Mouse (Mus musculus) lung, postnatal 0 days (tissue): Measurements from ENCODE around the gene Bud31. TPM values are rescaled to one million over a fixed set of nuclear protein-coding genes. Genes with fewer than 3 reads are reported as not detected.

Experiments
- ATAC-seq: fragments of 200-750 bp; cut with Nextera tagmentation; 2 replicates; pipeline ENCODE4 v1.8.0; 2017; ENCODE audit warnings: moderate library complexity
- DNase-seq: peaks from one replicate; pipeline ENCODE4 v3.0.0-alpha.2; 2016; ENCODE audit warnings: low spot score
- H3K27ac ChIP-seq: fragments of 300-500 bp; sonication (generic); 2 replicates; pipeline ENCODE4 v1.5.1; 2014; ENCODE audit warnings: antibody characterized with exemption, mild to moderate bottlenecking, low read length, mixed read lengths
- H3K27me3 ChIP-seq: fragments of 300-500 bp; sonication (generic); replicated peaks from 2 replicates; pipeline ENCODE4 v1.6.1; 2014; ENCODE audit warnings: low read length, mixed read lengths; ENCODE audit not compliant: insufficient read depth
- H3K36me3 ChIP-seq: fragments of 300-500 bp; sonication (generic); 2 replicates; pipeline ENCODE4 v1.6.1; 2014; ENCODE audit warnings: low read length, mixed read lengths; ENCODE audit not compliant: insufficient read depth
- H3K4me1 ChIP-seq: fragments of 300-500 bp; sonication (generic); 2 replicates; pipeline ENCODE4 v1.6.1; 2014; ENCODE audit warnings: antibody characterized with exemption, low read depth, low read length, mixed read lengths; ENCODE audit not compliant: insufficient read depth
- H3K4me2 ChIP-seq: fragments of 300-500 bp; sonication (generic); replicated peaks from 2 replicates; pipeline ENCODE4 v1.6.1; 2014; ENCODE audit warnings: low read depth, mild to moderate bottlenecking, low read length, moderate library complexity, mixed read lengths
- H3K4me3 ChIP-seq: fragments of 300-500 bp; sonication (generic); 2 replicates; pipeline ENCODE4 v1.5.1; 2014; ENCODE audit warnings: low read depth, low read length
- H3K9ac ChIP-seq: fragments of 300-500 bp; sonication (generic); replicated peaks from 2 replicates; pipeline ENCODE4 v1.6.1; 2014; ENCODE audit warnings: low read depth, mild to moderate bottlenecking
- H3K9me3 ChIP-seq: fragments of 300-500 bp; sonication (generic); 2 replicates; pipeline ENCODE4 v1.6.1; 2016; ENCODE audit warnings: low read length, mixed read lengths
- CTCF ChIP-seq: IDR thresholded peaks from 2 replicates; pipeline ENCODE4 v1.5.1; 2016; ENCODE audit warnings: antibody characterized with exemption, mild to moderate bottlenecking
- EP300 ChIP-seq: IDR thresholded peaks from 2 replicates; pipeline ENCODE4 v1.6.1; 2016; ENCODE audit warnings: antibody characterized with exemption, mild to moderate bottlenecking, control low read depth
- WGBS: fragments of 180-500 bp; shearing (Covaris S2); extraction: QIAGEN DNeasy Blood & Tissue Kit; methylation state at CpG from one replicate; pipeline ENCODE4 v1.1.7; 2014; 5-methylcytosine and 5-hydroxymethylcytosine counted together
- polyA plus RNA-seq: library from polyadenylated mRNA; unstranded; fragments of >200 nt; fragmentation: Nextera tagmentation; extraction: Ambion mirVana; gene quantifications from 2 replicates; pipeline ENCODE4 v1.2.1, GENCODE M21; 2015

Gene Bud31
- polyA plus RNA-seq, 1 experiment from 2014 or later, result 152 TPM

DNA sequence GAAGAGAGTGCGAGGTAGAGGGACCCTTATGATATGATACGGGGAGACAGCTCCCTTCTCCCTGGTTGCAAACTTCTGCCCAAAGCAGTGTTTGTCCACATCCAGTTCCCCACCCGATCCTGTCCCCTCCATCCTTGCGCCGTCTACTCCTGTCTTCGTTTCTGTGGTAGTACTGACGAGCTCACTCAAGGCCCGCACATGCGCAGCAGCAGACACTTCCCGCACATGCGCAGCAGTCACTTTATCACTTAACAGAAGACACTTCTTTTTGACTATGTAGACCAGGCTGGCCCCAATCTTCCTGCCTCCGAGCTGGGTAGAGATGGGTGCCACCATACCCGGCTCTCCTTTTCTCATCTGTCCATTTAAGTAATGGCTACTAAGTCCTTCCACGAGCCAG is 21.2 kb downstream of the Bud31 start:
- Histone ChIP-seq H3K4me2 (no peak overlapping the region), H3K9me3 (no peaks in the 10 kb centered on the region), H3K36me3 (peaks cover 27% of the 10 kb centered on the region; the same call in 1 of the 2 replicates), H3K9ac (no peak overlapping the region), H3K27me3 (no peaks in the 10 kb centered on the region), H3K27ac (no peak overlapping the region), H3K4me1 (no peaks in the 10 kb centered on the region; the same call in none of the 2 replicates), H3K4me3 (no peak overlapping the region)
- TF ChIP-seq EP300, result no peak
- TF ChIP-seq CTCF, result no peak
- whole genome bisulfite sequencing, result 92% methylated on average over 14 of the region's 14 CpGs
- ATAC-seq (no peak), DNase-seq (no peak)

DNA sequence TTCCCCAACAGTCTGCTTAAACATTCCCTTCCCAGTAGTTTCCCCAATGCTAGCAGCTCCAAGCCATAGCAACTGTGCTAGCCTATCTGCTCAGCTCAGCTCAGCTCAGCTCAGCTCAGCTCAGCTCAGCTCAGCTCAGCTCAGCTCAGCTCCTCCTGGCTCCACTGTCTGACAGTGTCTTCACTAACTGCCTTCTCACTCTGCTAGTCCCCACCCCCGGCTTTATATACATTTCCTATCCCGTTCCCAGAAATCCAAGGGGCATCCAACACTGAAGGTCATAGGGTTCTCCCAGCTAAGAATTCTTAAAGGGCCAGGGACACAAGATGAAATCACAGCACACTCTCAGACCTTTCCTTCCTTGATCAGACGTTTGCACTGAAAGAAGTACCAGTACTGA is 24.5 kb downstream of the Bud31 start:
- 34% methylated on average over 3 of the region's 3 CpGs for WGBS
- H3K27me3 ChIP-seq, result no peaks in the 10 kb centered on the region
- H3K27ac ChIP-seq, result no peak overlapping the region
- no peaks in the 10 kb centered on the region for H3K9me3 ChIP-seq
- peaks cover 7% of the 10 kb centered on the region for H3K4me1 ChIP-seq
- no peak overlapping the region for H3K4me3 ChIP-seq
- H3K4me2 ChIP-seq, result no peak overlapping the region
- H3K9ac ChIP-seq, result no peak overlapping the region
- TF ChIP-seq CTCF (no peak), EP300 (no peak)
- peak; percentile 12 for DNase-seq
- peaks cover 8% of the 10 kb centered on the region; the same call in 1 of the 2 replicates for H3K36me3 ChIP-seq
- no peak for ATAC-seq

DNA sequence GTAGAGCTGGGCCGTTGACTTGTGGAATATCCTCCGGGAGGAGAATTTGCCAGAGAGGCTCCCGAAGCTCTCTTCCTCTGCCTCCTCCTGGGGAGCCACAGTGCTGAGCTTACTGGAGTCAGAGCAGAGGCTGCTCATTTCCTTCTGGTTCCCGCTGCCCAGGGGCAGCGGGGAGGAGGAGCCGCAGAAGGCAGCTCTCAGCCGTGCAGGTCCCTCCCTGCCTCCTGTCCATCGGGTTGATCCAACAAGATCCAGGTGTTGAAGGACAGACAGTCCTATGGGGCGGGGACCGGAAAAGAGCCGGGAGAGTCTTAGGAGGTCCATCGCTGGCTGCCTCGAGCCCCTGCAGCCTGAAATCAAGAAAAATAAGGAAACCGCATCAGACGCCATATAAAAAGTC is 25.0 kb downstream of the Bud31 start:
- no peaks in the 10 kb centered on the region for H3K27me3 ChIP-seq
- 80% methylated on average over 15 of the region's 15 CpGs for WGBS
- H3K4me3 ChIP-seq, result no peak overlapping the region
- H3K4me1 ChIP-seq, result peaks cover 7% of the 10 kb centered on the region
- DNase-seq (no peak), ATAC-seq (no peak)
- no peak overlapping the region for H3K9ac ChIP-seq
- TF ChIP-seq CTCF, result no peak
- TF ChIP-seq EP300, result no peak
- no peaks in the 10 kb centered on the region for H3K9me3 ChIP-seq
- no peak overlapping the region for H3K4me2 ChIP-seq
- H3K36me3 ChIP-seq, result peaks cover 4% of the 10 kb centered on the region; the same call in 1 of the 2 replicates
- H3K27ac ChIP-seq, result no peak overlapping the region

DNA sequence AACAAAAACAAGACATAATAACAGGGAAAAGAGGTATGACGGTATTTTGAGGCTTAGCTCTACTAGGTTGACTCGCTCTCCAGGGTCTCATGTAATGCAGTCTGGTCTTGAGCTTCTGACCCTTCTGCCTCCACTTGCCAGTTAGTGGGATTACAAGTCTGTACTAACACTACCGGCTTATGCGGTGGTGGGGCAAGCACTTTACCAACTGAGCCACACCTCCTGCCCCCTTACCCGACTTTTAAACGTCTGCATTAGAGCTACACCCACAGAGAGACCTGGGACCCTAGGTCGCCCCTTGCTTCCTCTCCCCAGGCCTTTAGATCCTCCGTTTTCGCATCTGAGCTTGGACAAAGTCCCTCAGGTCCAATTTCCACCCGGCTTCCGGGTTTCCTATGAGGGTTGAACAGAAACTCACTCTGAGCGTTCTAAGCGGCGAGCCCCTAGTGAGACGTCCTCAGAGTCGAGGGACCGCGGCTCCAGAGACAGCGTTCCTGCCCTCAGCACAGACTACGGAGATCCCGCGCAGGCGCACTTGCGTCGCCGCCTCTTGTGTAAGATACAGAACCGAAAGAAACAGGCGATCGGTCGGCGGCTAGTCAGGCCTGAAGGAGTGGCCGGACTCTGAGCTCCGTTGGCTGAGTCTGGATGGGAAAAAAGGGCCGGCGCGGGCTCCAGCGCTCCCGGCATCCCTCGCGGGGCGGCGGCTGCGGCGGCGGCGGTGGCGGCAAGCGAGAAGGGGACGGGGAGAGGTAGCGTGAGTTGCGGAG is 26.6 kb downstream of the Bud31 start, which contains the start of the genes Ptcd1 and Cpsf4:
Gene Ptcd1, minus strand, starts transcription at position 573 of the 770 bp plus-strand sequence.
Gene Cpsf4, plus strand, starts transcription at position 678 of the 770 bp plus-strand sequence.
- ATAC-seq (peak; percentile 97), DNase-seq (peak; percentile 99)
- Histone ChIP-seq H3K36me3 (peaks cover 12% of the 10 kb centered on the region; the same call in 1 of the 2 replicates), H3K4me3 (peak within 1 kb of the TSS; percentile 93), H3K27ac (peak within 1 kb of the TSS; percentile 92), H3K9me3 (no peaks in the 10 kb centered on the region), H3K9ac (peak within 1 kb of the TSS; percentile 97), H3K4me1 (peaks cover 7% of the 10 kb centered on the region), H3K4me2 (peak within 1 kb of the TSS; percentile 89), H3K27me3 (no peaks in the 10 kb centered on the region)
- TF ChIP-seq CTCF, result peak; percentile 17; the same call in 1 of the 2 replicates
- TF ChIP-seq EP300, result no peak
- under 1% methylated on average over 42 of the region's 51 CpGs for WGBS

DNA sequence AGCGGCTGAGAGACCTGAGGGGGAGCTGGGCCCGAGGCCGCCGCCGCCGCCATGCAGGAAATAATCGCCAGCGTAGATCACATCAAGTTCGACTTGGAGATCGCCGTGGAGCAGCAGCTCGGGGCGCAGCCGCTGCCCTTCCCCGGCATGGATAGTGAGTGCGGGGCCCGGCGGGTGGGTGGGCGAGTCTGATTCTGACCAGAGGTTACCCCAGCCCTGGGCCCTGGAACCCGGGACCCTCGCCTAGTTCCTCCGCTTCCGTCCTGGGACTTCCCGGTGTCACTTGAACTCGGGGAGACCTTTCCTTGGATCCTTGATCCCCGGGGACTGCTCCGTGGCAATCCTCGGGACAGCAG is 27.1 kb downstream of the Bud31 start:
- Histone ChIP-seq H3K4me3 (peak overlapping the region; percentile 93), H3K9ac (peak overlapping the region; percentile 97), H3K9me3 (no peaks in the 10 kb centered on the region), H3K36me3 (peaks cover 14% of the 10 kb centered on the region; the same call in 1 of the 2 replicates), H3K27ac (peak overlapping the region; percentile 92), H3K27me3 (no peaks in the 10 kb centered on the region), H3K4me2 (peak overlapping the region; percentile 80), H3K4me1 (peaks cover 7% of the 10 kb centered on the region)
- peak; percentile 44 for DNase-seq
- ATAC-seq, result peak; percentile 6
- 3% methylated on average over 24 of the region's 28 CpGs for WGBS
- no peak for TF ChIP-seq CTCF
- TF ChIP-seq EP300, result no peak

DNA sequence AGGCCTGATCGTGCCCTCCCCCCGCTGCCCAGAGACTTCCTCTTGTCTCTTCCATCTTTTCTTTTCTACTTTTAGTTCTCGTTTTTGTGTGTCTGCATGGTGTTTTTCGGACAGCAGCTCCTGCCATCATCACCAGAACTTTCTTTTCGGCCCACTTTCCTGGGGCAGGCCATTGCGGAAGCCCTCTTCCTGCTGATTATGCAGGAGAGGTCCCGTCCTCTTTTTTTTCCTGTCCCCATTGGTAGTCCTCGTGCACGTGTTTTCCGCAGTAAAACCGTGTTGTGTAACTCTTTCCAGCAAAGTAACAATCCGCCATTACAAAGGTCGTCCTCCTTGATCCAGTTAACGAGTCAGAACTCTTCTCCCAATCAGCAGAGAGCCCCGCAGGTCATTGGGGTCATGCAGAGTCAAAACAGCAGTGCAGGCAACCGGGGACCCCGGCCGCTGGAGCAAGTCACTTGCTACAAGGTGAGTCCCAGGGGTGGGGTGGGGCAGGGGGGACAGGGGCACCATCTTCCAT is 38.4 kb downstream of the Bud31 start:
- WGBS, result 83% methylated on average over 18 of the region's 18 CpGs
- H3K4me3 ChIP-seq, result no peak overlapping the region
- no peak overlapping the region for H3K4me2 ChIP-seq
- H3K36me3 ChIP-seq, result peaks cover 58% of the 10 kb centered on the region
- ATAC-seq (no peak), DNase-seq (no peak)
- no peaks in the 10 kb centered on the region for H3K9me3 ChIP-seq
- H3K27ac ChIP-seq, result no peak overlapping the region
- no peak overlapping the region for H3K9ac ChIP-seq
- TF ChIP-seq CTCF (no peak), EP300 (no peak)
- no peaks in the 10 kb centered on the region for H3K4me1 ChIP-seq
- H3K27me3 ChIP-seq, result no peaks in the 10 kb centered on the region
